Mouse (Mus musculus) G1E (cell line): Measurements from ENCODE around the gene Sema6c. TPM values are rescaled to one million over a fixed set of nuclear protein-coding genes. Genes with fewer than 3 reads are reported as not detected.
"Not testable (repeated sequence)": the region's sequence is repeated elsewhere in the genome, so short reads cannot be mapped to it uniquely, and the experiment has no call there.

Experiments
- ATAC-seq: 2 replicates; pipeline ENCODE4 v1.8.0; 2016; ENCODE audit warnings: mild to moderate bottlenecking; ENCODE audit not compliant: insufficient number of reproducible peaks, poor library complexity, low FRiP score, severe bottlenecking; ENCODE audit errors: extremely low read depth
- DNase-seq: peaks from one replicate; pipeline ENCODE4 v3.0.0; 2012; ENCODE audit warnings: low spot score
- H3K27me3 ChIP-seq: 2 replicates; pipeline ENCODE4 v1.6.1; 2012; ENCODE audit warnings: mild to moderate bottlenecking, low read length, inconsistent platforms; ENCODE audit not compliant: insufficient read depth
- H3K36me3 ChIP-seq: replicated peaks from 2 replicates; pipeline ENCODE3; 2012; ENCODE audit warnings: mild to moderate bottlenecking, inconsistent platforms
- H3K4me1 ChIP-seq: 2 replicates; pipeline ENCODE4 v1.6.1; 2012; ENCODE audit warnings: low read depth, low read length, inconsistent platforms, mixed read lengths; ENCODE audit not compliant: insufficient read depth
- H3K4me3 ChIP-seq: 2 replicates; pipeline ENCODE4 v1.5.1; 2012; ENCODE audit warnings: low read depth, mild to moderate bottlenecking, inconsistent platforms, low read length, moderate library complexity, mixed read lengths
- H3K9me3 ChIP-seq: replicated peaks from 2 replicates; pipeline ENCODE4 v1.6.1; 2012; ENCODE audit warnings: inconsistent platforms
- CTCF ChIP-seq: IDR thresholded peaks from 2 replicates; pipeline ENCODE4 v1.5.1; 2012; ENCODE audit warnings: low read depth, low read length, inconsistent platforms, mixed read lengths
- GATA1 ChIP-seq: IDR thresholded peaks from 2 replicates; pipeline ENCODE4 v1.6.1; 2012; ENCODE audit warnings: borderline replicate concordance, low read length, inconsistent platforms, mixed read lengths
- GATA2 ChIP-seq: IDR thresholded peaks from 2 replicates; pipeline ENCODE4 v1.6.1; 2012; ENCODE audit warnings: low read depth, low read length, inconsistent platforms, borderline replicate concordance
- POLR2AphosphoS5 ChIP-seq: IDR thresholded peaks from 2 replicates; pipeline ENCODE4 v1.6.1; 2012; ENCODE audit warnings: low read depth, low read length, inconsistent platforms; ENCODE audit not compliant: insufficient replicate concordance
- TAL1 ChIP-seq: conservative IDR thresholded peaks from 2 replicates; pipeline ENCODE4 v1.6.1; 2012; ENCODE audit warnings: low read depth, low read length, inconsistent platforms, mixed read lengths
- polyA plus RNA-seq: library from polyadenylated mRNA; stranded (reverse); fragments of >175 nt; gene quantifications from 2 replicates; pipeline ENCODE4 v1.2.3, GENCODE M21; 2012
- total RNA-seq, 2 experiments: library from RNA; stranded (forward) in 1 of 2; stranded (reverse) in 1 of 2; fragments of 200-1000 nt in 1 of 2; fragments of >200 nt in 1 of 2; fragmentation: Nextera tagmentation in 1 of 2; gene quantifications; 2 replicates each; pipeline ENCODE4 v1.2.3; 2014 to 2017

The Sema6c gene
- total and polyA plus RNA-seq, 3 experiments, result 0.71 to 3.4 (median 1.6) TPM

GRCm38 (mm10) chr3:95199101-95199500 is 38.8 kb downstream of the Sema6c start:
- Histone ChIP-seq H3K4me3 (no peak overlapping the region), H3K4me1 (no peaks in the 10 kb centered on the region), H3K36me3 (peaks cover 98% of the 10 kb centered on the region), H3K9me3 (no peaks in the 10 kb centered on the region), H3K27me3 (no peaks in the 10 kb centered on the region)
- ATAC-seq (no peak), DNase-seq (no peak)
- TF ChIP-seq GATA2 (no peak), POLR2AphosphoS5 (no peak), GATA1 (no peak), TAL1 (no peak), CTCF (no peak)

DNA sequence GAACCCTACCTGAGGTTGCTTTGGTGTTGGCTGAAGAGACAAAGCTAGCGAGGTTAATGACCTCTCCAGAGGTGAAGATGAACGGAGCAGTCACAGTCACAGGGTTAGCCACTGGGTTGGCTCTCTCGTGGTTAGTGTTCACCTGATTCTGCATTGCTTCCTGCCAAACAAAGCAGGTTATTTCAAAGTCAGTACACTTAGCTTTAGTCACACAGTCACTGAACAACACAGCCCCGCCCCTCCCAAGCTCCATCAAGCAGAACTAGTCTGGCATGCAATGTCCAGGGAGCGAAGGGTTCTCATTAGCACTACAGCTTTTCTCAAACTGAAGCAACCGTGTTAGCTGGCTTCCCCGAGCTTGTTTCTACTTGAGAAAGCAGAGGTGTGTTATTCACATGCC is 39.9 kb downstream of the Sema6c start:
- no peaks in the 10 kb centered on the region for H3K27me3 ChIP-seq
- ATAC-seq (no peak), DNase-seq (no peak)
- H3K4me1 ChIP-seq, result no peaks in the 10 kb centered on the region
- H3K9me3 ChIP-seq, result no peaks in the 10 kb centered on the region
- H3K36me3 ChIP-seq, result peaks cover 98% of the 10 kb centered on the region
- H3K4me3 ChIP-seq, result no peak overlapping the region
- no peak for TF ChIP-seq GATA2
- no peak for TF ChIP-seq GATA1
- no peak for TF ChIP-seq POLR2AphosphoS5
- TF ChIP-seq TAL1, result no peak
- no peak for TF ChIP-seq CTCF

GRCm38 (mm10) chr3:95200562-95200961 is 40.3 kb downstream of the Sema6c start:
- no peak for DNase-seq
- TF ChIP-seq GATA1 (no peak), CTCF (no peak), POLR2AphosphoS5 (no peak), TAL1 (no peak), GATA2 (no peak)
- H3K27me3 ChIP-seq, result no peaks in the 10 kb centered on the region
- no peaks in the 10 kb centered on the region for H3K9me3 ChIP-seq
- no peaks in the 10 kb centered on the region for H3K4me1 ChIP-seq
- no peak for ATAC-seq
- H3K36me3 ChIP-seq, result peaks cover 98% of the 10 kb centered on the region
- H3K4me3 ChIP-seq, result no peak overlapping the region

GRCm38 (mm10) chr3:95203880-95204279 is 43.6 kb downstream of the Sema6c start:
- no peaks in the 10 kb centered on the region for H3K9me3 ChIP-seq
- TF ChIP-seq CTCF (no peak), TAL1 (no peak), POLR2AphosphoS5 (no peak), GATA1 (no peak)
- no peak for ATAC-seq
- peaks cover 98% of the 10 kb centered on the region for H3K36me3 ChIP-seq
- H3K4me1 ChIP-seq, result peaks cover 3% of the 10 kb centered on the region; the same call in 1 of the 2 replicates
- H3K4me3 ChIP-seq, result no peak overlapping the region
- no peak for DNase-seq
- no peaks in the 10 kb centered on the region for H3K27me3 ChIP-seq

GRCm38 (mm10) chr3:95208286-95208685 is 48.0 kb downstream of the Sema6c start:
- ATAC-seq (no peak), DNase-seq (no peak)
- Histone ChIP-seq H3K36me3 (peaks cover 96% of the 10 kb centered on the region), H3K4me1 (peaks cover 8% of the 10 kb centered on the region; the same call in 1 of the 2 replicates), H3K4me3 (no peak overlapping the region), H3K27me3 (no peaks in the 10 kb centered on the region), H3K9me3 (no peaks in the 10 kb centered on the region)
- TF ChIP-seq GATA1 (no peak), TAL1 (no peak), CTCF (no peak), GATA2 (no peak), POLR2AphosphoS5 (no peak)

- no peak overlapping the region for H3K4me3 ChIP-seq
Observed at GRCm38 (mm10) chr3:95210585-95210984, 50.3 kb downstream of the Sema6c start.

GRCm38 (mm10) chr3:95212889-95213608 is 52.8 kb downstream of the Sema6c start:
- H3K36me3 ChIP-seq, result peaks cover 79% of the 10 kb centered on the region

More at GRCm38 (mm10) chr3:95210585-95210984, 50.3 kb downstream of the Sema6c start:
- TF ChIP-seq CTCF (no peak), TAL1 (no peak), POLR2AphosphoS5 (no peak), GATA2 (no peak), GATA1 (no peak)
- Histone ChIP-seq H3K27me3 (no peaks in the 10 kb centered on the region), H3K36me3 (peaks cover 95% of the 10 kb centered on the region), H3K4me1 (peaks cover 23% of the 10 kb centered on the region), H3K9me3 (no peaks in the 10 kb centered on the region)
- ATAC-seq (no peak), DNase-seq (no peak)

More at GRCm38 (mm10) chr3:95212889-95213608, 52.8 kb downstream of the Sema6c start:
- not testable (repeated sequence) for DNase-seq, H3K4me3 ChIP-seq, ATAC-seq, H3K27me3 ChIP-seq, H3K9me3 ChIP-seq
- peaks cover 33% of the 10 kb centered on the region for H3K4me1 ChIP-seq
